Comparison of ENCODE assay signal across 9 mouse cellular contexts in the genomic region with DNA sequence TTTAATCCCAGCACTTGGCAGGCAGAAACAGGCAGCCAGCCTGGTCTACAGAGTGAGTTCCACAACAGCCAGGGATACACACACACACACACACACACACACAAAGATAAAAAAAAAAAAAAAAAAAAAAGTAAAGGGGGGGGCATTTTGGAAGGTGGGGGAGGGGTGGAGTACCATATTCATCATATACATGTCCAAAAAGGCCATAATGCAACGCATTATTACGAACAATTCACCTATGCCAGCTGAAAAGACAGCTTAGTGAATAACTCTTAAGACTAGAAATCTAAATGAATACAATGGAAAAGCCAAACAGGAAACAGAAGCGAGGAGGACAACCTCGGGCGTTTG. TPM values are rescaled to one million over a fixed set of nuclear protein-coding genes. Genes with fewer than 3 reads are reported as not detected.
A peak's percentile ranks its signal among the peaks of the same experiment; 100 is the strongest.
DNase-seq lines count a peak whose midpoint lies in the region; ATAC-seq and TF ChIP-seq lines count a peak whose summit lies in the region.
"Had no signal": no experiment of that assay in that cellular context is flagged by ENCODE, and none has a peak within 500 bp of the region (broad histone marks: within the 10 kb centered on the region; RNA-seq: fewer than 3 reads in every experiment).

No protein-coding gene starts in this region.

- TF ChIP-seq CTCF in CH12.LX (conservative IDR thresholded peaks at IDR 0.05 in 1 of 2, IDR thresholded peaks at IDR 0.05 in 1 of 2; ENCODE audit: low read depth in 2 of 2, low read length in 2 of 2), result no peak

- no peaks in the 10 kb centered on the region for H3K79me2 ChIP-seq in CH12.LX (replicated peaks; ENCODE audit: control insufficient read depth, extremely low read depth, insufficient read depth, poor library complexity, severe bottlenecking)

- TF ChIP-seq EP300 in CH12.LX (IDR thresholded peaks at IDR 0.05; ENCODE audit: low read length), result no peak

- H3K4me2 ChIP-seq in heart, embryonic 11.5 days, result peak overlapping the region; percentile 80
- peak overlapping the region; percentile 85 for H3K4me2 ChIP-seq in CH12.LX (ENCODE audit: insufficient read depth, low read depth, poor library complexity, severe bottlenecking)
- peak overlapping the region; percentile 51 for H3K4me2 ChIP-seq in forebrain, embryonic 15.5 days (replicated peaks)
- H3K4me2 ChIP-seq in liver, embryonic 16.5 days (ENCODE audit: low read depth, low read length), result peak overlapping the region; percentile 81

- 12% methylated on average over 5 of the region's 5 CpGs for WGBS in heart, embryonic 11.5 days (ENCODE audit: insufficient replicate concordance)
- WGBS in forebrain, embryonic 15.5 days, result 11% methylated on average over 5 of the region's 5 CpGs
- 2% methylated on average over 5 of the region's 5 CpGs for WGBS in liver, embryonic 16.5 days (ENCODE audit: insufficient replicate concordance)

- peak overlapping the region; percentile 86 for H3K27ac ChIP-seq in heart, embryonic 11.5 days (ENCODE audit: low read depth, low read length)
- H3K27ac ChIP-seq in CH12.LX (ENCODE audit: insufficient read depth, low read depth), result peak overlapping the region; percentile 83
- no peak overlapping the region; the same call in 1 of the 2 replicates for H3K27ac ChIP-seq in forebrain, embryonic 15.5 days (replicated peaks)
- peak overlapping the region; percentile 96 for H3K27ac ChIP-seq in liver, embryonic 16.5 days (ENCODE audit: low read length)

- H3K4me1 ChIP-seq in heart, embryonic 11.5 days (ENCODE audit: control insufficient read depth, insufficient read depth, low read length), result peaks cover 17% of the 10 kb centered on the region
- peaks cover 0 to 43% of the 10 kb centered on the region in 2 experiments; a peak in 3 of 4 replicates for H3K4me1 ChIP-seq in CH12.LX (ENCODE audit: control insufficient read depth in 1 of 2, insufficient read depth in 2 of 2)
- H3K4me1 ChIP-seq in forebrain, embryonic 15.5 days, result peaks cover 32% of the 10 kb centered on the region
- peaks cover 57% of the 10 kb centered on the region for H3K4me1 ChIP-seq in liver, embryonic 16.5 days (ENCODE audit: control insufficient read depth, low read depth, low read length)

- H3K9ac ChIP-seq in heart, embryonic 11.5 days (ENCODE audit: low read depth, low read length), result peak overlapping the region; percentile 81; the same call in 1 of the 2 replicates
- H3K9ac ChIP-seq in CH12.LX (ENCODE audit: insufficient read depth, low read depth), result peak overlapping the region; percentile 77
- peak overlapping the region; percentile 31; the same call in 1 of the 2 replicates for H3K9ac ChIP-seq in forebrain, embryonic 15.5 days (replicated peaks)
- peak overlapping the region; percentile 86 for H3K9ac ChIP-seq in liver, embryonic 16.5 days (ENCODE audit: low read depth, low read length)

- H3K36me3 ChIP-seq in heart, embryonic 11.5 days (ENCODE audit: control insufficient read depth, insufficient read depth, low read length), result no peaks in the 10 kb centered on the region
- H3K36me3 ChIP-seq in CH12.LX (replicated peaks in 1 of 2; ENCODE audit: control insufficient read depth in 1 of 2, insufficient read depth in 1 of 2, low read length in 1 of 2), result no peaks in the 10 kb centered on the region
- H3K36me3 ChIP-seq in forebrain, embryonic 15.5 days, result no peaks in the 10 kb centered on the region
- H3K36me3 ChIP-seq in liver, embryonic 16.5 days (ENCODE audit: control insufficient read depth, insufficient read depth), result no peaks in the 10 kb centered on the region

- H3K4me3 ChIP-seq in heart, embryonic 11.5 days (ENCODE audit: low read depth, low read length), result peak overlapping the region; percentile 48
- peak overlapping the region in 2 of 3 experiments; percentile 48 to 54 for H3K4me3 ChIP-seq in CH12.LX (replicated peaks in 1 of 3; ENCODE audit: low read depth in 2 of 3, low read length in 2 of 3, poor library complexity in 1 of 3)
- H3K4me3 ChIP-seq in forebrain, embryonic 15.5 days, result peak overlapping the region; percentile 35
- peak overlapping the region; percentile 71 for H3K4me3 ChIP-seq in liver, embryonic 16.5 days (ENCODE audit: low read depth, low read length)

- no peaks in the 10 kb centered on the region for H3K9me3 ChIP-seq in heart, embryonic 11.5 days (replicated peaks; ENCODE audit: control insufficient read depth, low read length)
- no peaks in the 10 kb centered on the region for H3K9me3 ChIP-seq in CH12.LX (replicated peaks; ENCODE audit: low read length)
- no peaks in the 10 kb centered on the region for H3K9me3 ChIP-seq in forebrain, embryonic 15.5 days
- H3K9me3 ChIP-seq in liver, embryonic 16.5 days (replicated peaks; ENCODE audit: control insufficient read depth, low read length), result no peaks in the 10 kb centered on the region

- no peak for TF ChIP-seq POLR2A in CH12.LX (IDR thresholded peaks at IDR 0.05; ENCODE audit: low read depth, low read length)

- no peaks in the 10 kb centered on the region for H3K27me3 ChIP-seq in heart, embryonic 11.5 days (ENCODE audit: control insufficient read depth, insufficient read depth, low read length)
- no peaks in the 10 kb centered on the region for H3K27me3 ChIP-seq in CH12.LX (replicated peaks)
- no peaks in the 10 kb centered on the region for H3K27me3 ChIP-seq in forebrain, embryonic 15.5 days
- H3K27me3 ChIP-seq in liver, embryonic 16.5 days (ENCODE audit: control insufficient read depth, insufficient read depth, low read depth, low read length), result no peaks in the 10 kb centered on the region

- in situ Hi-C loops in CH12.LX (cut with MboI; ENCODE audit: low pct_ligation_motif_present, low pct_unique_long_range_greater_than_20kb, low sequenced_read_pairs), result no loop called here

- no peak for TF ChIP-seq RAD21 in CH12.LX (IDR thresholded peaks at IDR 0.05; ENCODE audit: low read depth, low read length)

- dilution Hi-C loops in CH12.LX (cut with MboI; ENCODE audit: extremely low pct_ligation_motif_present, extremely low pct_unique_long_range_greater_than_20kb, low sequenced_read_pairs), result no loop called here

- no peak for DNase-seq in heart, adult 11 months
- DNase-seq in CH12.LX (ENCODE audit: extremely low read depth), result no peak
- DNase-seq in ovary, postnatal 10 days (ENCODE audit: low spot score), result no peak
- DNase-seq in kidney, adult 11 months, result no peak
- DNase-seq: cerebellum, adult 11 months had no signal

- ATAC-seq in heart, embryonic 11.5 days (replicated peaks; ENCODE audit: insufficient number of reproducible peaks, low FRiP score, low TSS enrichment), result no peak
- ATAC-seq in forebrain, embryonic 15.5 days (replicated peaks), result no peak
- no peak for ATAC-seq in liver, embryonic 16.5 days (ENCODE audit: low read depth)
- no peak for ATAC-seq in megakaryocyte-erythroid progenitor cell, adult 5-6 weeks (replicated peaks; ENCODE audit: low FRiP score, low TSS enrichment, poor library complexity, severe bottlenecking)

TF ChIP-seq in CH12.LX, 34 proteins besides CTCF, POLR2A, EP300 and RAD21:
- TF ChIP-seq MYC (IDR thresholded peaks at IDR 0.05; ENCODE audit: low read depth, low read length), result 0 out of 2 replicates have a peak, but pooled peaks have one; percentile 48
- TF ChIP-seq MAZ (IDR thresholded peaks at IDR 0.05; ENCODE audit: low read depth, low read length), result peak; percentile 76
- TF ChIP-seq GABPA (IDR thresholded peaks at IDR 0.05; ENCODE audit: insufficient replicate concordance, low read depth, low read length), result no peak
- peak; percentile 96 for TF ChIP-seq ZNF384 (IDR thresholded peaks at IDR 0.05; ENCODE audit: low read depth, low read length)
- TF ChIP-seq CHD2 (IDR thresholded peaks at IDR 0.05; ENCODE audit: low read length), result peak; percentile 81

RNA-seq across cellular contexts. Expression of a gene that starts 6.8 kb away (rescaled TPM):
- 2.9 and 3.7 TPM in 2 replicates for polyA plus RNA-seq in heart, embryonic 11.5 days (2014; fragmentation: Nextera tagmentation; extraction: Ambion mirVana)
- total RNA-seq in CH12.LX (2012; rRNA removed) (9.3 and 10.0 TPM in 2 replicates), CH12.LX (2014; rRNA removed) (5.3 and 5.6 TPM in 2 replicates)
- polyA plus RNA-seq in CH12.LX (2012; ENCODE audit: insufficient read length, low read depth), result 11.1 and 12.1 TPM in 2 replicates
- 1.4 and 1.9 TPM in 2 replicates for polyA plus RNA-seq in forebrain, embryonic 15.5 days (2015; fragmentation: Nextera tagmentation; extraction: Ambion mirVana)
- 4.2 and 5.7 TPM in 2 replicates for polyA plus RNA-seq in liver, embryonic 16.5 days (2015; fragmentation: Nextera tagmentation; extraction: Ambion mirVana)
- total RNA-seq in megakaryocyte-erythroid progenitor cell, adult 5-6 weeks (2014; fragmentation: Nextera tagmentation), result 26.3 and 61.7 TPM in 2 replicates
- 16.2 and 30.3 TPM in 2 replicates for total RNA-seq in megakaryocyte-erythroid progenitor cell, adult 5-6 weeks (2017)

Comparison
In these comparisons a context has a peak if more than half of its experiments do, and no peak if none do; other contexts are left out.
1. H3K9ac ChIP-seq: peak in every context shown above with its lines; median percentile 86 in liver, embryonic 16.5 days; 81 in heart, embryonic 11.5 days; 77 in CH12.LX; 31 in forebrain, embryonic 15.5 days.